Mouse (Mus musculus): ENCODE results near the gene 1700003F12Rik.

Gene 1700003F12Rik

DNA sequence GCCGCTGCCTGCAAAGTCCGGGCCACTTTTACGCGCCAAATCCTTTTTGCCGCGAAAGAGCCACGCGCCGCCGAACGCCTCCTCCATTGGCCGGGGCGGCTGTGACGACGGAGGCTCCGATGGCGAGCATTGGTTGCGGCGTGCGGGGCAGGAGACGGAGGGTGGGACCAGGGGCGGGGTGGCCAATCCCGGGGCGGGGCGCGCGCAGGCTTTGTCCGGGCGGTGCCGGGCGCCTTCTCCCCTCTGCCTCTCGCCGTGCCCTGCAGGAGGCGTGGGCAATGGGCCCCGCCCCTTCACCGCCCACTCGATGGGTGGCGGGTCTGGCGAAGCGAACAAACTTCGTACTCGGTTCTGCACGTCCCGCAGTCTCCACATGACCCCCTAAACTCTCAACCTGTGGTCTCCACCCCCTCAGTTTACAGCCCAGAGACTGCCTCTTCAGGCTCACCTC lies 23.0 kb downstream of the 1700003F12Rik start, which contains the start of gene E2f1:
E2f1 (minus strand) TSS at position 57 of the 451 bp plus-strand sequence.
- in situ Hi-C loops (cut with MboI; ENCODE audit: low pct_unique_long_range_greater_than_20kb in 1 of 2, low sequenced_read_pairs in 2 of 2, unreplicated experiment in 1 of 2), result no loop called here

- in situ Hi-C loops (cut with MboI; ENCODE audit: low pct_unique_long_range_greater_than_20kb in 1 of 2, low sequenced_read_pairs in 2 of 2, unreplicated experiment in 1 of 2), result no loop called here
Observed at GRCm38 (mm10) chr2:154570666-154571065, 23.8 kb downstream of the 1700003F12Rik start.

- in situ Hi-C loops (cut with MboI; ENCODE audit: low pct_unique_long_range_greater_than_20kb in 1 of 2, low sequenced_read_pairs in 2 of 2, unreplicated experiment in 1 of 2), result no loop called here
Observed at GRCm38 (mm10) chr2:154571266-154571665, 24.4 kb downstream of the 1700003F12Rik start.

GRCm38 (mm10) chr2:154571976-154572375 lies 25.1 kb downstream of the 1700003F12Rik start:
- in situ Hi-C loops (cut with MboI; ENCODE audit: low pct_unique_long_range_greater_than_20kb in 1 of 2, low sequenced_read_pairs in 2 of 2, unreplicated experiment in 1 of 2), result no loop called here

DNA sequence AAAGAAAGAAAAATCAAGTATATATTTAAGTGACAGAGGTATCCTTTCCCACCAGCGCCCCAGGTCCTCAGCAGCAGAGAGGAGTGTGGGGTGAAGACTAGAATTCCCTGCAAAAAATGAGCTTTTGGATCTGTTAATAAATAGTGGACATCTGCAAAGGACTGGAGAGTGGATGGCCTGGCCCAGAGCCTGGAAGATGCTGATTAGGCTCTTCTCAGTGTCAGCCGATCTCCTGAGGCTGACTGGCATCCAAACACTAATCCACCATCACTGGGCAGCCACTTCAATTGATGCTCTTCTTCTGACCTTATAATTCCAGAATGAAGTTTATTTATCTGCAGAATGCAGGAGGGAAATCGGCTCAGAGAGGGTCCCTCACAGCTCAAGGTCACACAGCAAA lies 26.1 kb downstream of the 1700003F12Rik start:
- in situ Hi-C loops (cut with MboI; ENCODE audit: low pct_unique_long_range_greater_than_20kb in 1 of 2, low sequenced_read_pairs in 2 of 2, unreplicated experiment in 1 of 2), result no loop called here

DNA sequence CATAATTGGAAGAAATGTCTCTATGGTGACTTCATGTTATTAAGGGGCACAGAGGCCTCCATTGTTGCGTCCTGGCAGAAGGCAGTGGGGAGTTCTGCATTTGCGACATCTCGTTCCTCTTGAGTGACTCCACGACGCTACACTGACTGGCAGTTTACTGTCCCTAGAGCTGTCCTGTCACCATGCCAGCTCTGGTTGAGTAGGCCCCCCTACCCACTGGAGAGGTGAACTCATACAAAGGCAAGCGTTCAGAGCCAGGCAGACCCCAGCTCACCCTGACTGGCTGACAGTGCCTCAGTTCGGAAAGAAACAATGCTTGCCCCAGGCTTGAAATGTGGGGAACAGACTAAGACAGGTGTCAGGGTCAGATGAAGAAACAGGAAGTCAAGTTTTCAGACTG lies 27.4 kb downstream of the 1700003F12Rik start:
- in situ Hi-C loops (cut with MboI; ENCODE audit: low pct_unique_long_range_greater_than_20kb in 1 of 2, low sequenced_read_pairs in 2 of 2, unreplicated experiment in 1 of 2), result no loop called here

DNA sequence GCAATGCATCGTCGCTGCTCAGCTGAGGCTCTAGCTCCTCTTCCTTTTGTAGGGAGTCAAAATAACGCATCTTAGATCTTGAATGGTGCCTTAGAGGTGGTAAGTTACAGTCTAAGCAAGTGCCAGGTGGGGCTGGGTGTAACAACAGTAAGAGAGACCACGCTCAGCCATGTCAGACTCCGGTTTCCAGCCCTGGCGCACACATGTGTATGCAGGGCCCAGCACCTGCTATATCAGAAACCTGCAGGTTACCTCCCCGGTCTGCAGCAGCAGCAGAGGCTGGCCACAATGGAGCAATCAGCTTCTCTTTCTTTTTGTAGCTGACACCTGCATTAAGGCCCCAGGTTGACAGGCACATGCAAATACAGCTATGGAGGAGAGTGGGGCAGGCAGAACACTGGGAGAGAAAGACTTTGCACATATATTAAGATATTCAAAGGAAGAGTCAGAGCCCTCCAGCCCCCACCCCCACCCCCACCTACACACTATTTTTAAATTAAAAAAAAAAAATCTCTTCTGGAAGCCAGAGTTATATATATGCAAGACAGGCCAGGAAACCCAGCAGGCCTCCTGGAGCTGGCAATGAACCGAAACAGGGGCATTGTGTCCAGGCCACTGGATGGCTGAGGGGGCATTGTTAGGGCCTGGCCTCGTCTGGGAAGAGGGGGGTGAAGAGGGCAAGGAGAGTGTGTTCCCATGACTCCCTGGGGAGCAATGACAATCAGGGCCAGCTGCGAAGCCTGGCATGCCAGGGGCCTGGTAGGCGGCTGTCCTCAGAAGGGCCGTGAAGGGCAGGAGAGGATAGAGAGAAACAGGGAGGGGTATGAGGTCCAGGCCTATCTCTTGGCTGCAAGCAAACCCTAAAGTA lies 30.2 kb downstream of the 1700003F12Rik start:
- in situ Hi-C loops (cut with MboI; ENCODE audit: low pct_unique_long_range_greater_than_20kb in 1 of 2, low sequenced_read_pairs in 2 of 2, unreplicated experiment in 1 of 2), result loop anchor here in 1 of 2 experiments (25.0 kb wide), 1 partner anchor 365 kb away; the partner anchor contains the start of gene Bpifb5

DNA sequence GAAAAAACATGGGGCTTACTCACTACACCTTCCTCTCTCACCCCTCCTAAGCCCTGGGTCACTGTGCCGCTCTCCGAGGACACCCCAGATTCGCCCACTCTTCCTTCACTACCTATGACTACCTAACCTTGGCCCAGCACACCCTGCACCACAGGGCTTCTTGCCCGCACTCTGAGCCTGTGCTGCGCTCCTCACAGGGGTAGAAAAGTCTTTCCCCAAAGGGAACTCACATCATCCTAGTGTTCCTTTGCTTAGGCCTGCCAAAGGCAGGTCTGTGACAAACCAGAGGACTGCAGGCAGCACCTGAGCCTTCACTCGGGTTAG lies 30.8 kb downstream of the 1700003F12Rik start:
- in situ Hi-C loops (cut with MboI; ENCODE audit: low pct_unique_long_range_greater_than_20kb in 1 of 2, low sequenced_read_pairs in 2 of 2, unreplicated experiment in 1 of 2), result loop anchor here in 1 of 2 experiments (25.0 kb wide), 1 partner anchor 365 kb away; the partner anchor contains the start of gene Bpifb5

GRCm38 (mm10) chr2:154580586-154580985 lies 33.7 kb downstream of the 1700003F12Rik start:
- in situ Hi-C loops (cut with MboI; ENCODE audit: low pct_unique_long_range_greater_than_20kb in 1 of 2, low sequenced_read_pairs in 2 of 2, unreplicated experiment in 1 of 2), result loop anchor here (5.0 to 25.0 kb wide), 3 partner anchors 166 to 368 kb away; partner anchors contain the start of gene Bpifb5 (in 1 of the 2)

DNA sequence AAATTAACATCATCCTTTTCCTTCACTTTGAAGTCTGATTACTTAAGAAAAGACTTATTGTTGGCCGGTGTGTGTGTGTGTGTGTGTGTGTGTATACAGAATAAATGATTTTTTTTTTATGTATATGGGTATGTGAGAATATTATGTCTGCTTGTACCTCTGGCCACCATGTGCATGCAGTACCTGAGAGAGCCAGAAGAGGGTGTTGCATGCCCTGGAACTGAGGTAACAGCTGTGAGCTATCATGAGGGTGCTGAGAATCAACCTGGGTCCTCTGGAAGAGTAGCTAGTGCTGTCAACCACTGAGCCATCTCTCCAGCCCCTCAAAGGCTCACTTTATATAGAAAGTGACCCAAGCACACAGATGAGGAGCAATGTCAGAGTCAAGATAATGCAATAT lies 34.5 kb downstream of the 1700003F12Rik start:
- in situ Hi-C loops (cut with MboI; ENCODE audit: low pct_unique_long_range_greater_than_20kb in 1 of 2, low sequenced_read_pairs in 2 of 2, unreplicated experiment in 1 of 2), result loop anchor here (5.0 to 25.0 kb wide), 3 partner anchors 167 to 369 kb away; partner anchors contain the start of gene Bpifb5 (in 1 of the 2)

DNA sequence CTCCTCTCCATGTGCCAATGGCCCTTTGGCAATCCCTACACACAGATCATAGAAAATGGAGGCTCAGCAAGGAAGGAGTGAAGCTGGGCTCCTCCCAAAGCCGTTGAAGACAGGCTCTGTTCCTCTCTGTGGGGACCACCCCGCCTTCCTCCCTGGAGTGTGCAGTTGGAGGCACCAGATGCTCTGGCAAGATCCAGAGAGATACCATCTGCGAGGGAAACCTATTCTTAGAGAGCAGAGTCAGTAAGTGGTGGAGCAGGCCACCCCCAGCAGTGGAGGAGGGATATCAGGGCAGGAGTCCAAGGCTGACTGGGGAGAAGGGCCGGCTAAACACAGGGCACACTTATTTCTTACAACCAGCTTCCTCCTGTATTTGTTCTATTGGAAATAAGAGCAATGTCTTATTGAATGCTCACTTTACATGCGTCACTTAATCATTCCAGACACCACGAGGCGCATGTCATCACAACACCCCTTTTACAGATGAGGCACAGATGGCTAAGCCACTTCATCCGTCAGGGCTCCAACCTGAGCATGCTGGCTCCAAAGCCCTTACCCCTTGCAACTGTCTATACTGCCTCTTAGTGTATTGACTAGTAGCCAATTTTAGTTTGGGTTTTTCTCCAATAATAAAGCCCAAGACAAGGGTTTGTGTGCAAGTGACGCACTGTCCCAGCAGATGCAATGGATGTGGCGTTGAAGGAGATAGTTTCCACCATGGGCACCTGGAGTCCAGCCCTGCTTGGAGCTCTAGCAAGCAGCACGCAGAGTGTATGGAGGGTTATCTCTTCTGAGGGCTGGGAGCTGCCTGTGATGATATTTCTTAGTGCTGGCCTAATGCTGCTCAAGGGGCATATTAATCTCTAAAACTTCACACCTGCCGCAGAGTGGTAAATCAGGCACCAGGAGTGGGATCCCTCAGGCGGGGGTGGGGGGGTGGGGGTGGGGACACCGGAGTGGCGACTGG lies 37.3 kb downstream of the 1700003F12Rik start:
- in situ Hi-C loops (cut with MboI; ENCODE audit: low pct_unique_long_range_greater_than_20kb in 1 of 2, low sequenced_read_pairs in 2 of 2, unreplicated experiment in 1 of 2), result loop anchor here (5.0 to 25.0 kb wide), 3 partner anchors 169 to 372 kb away; partner anchors contain the start of gene Bpifb5 (in 1 of the 2)

- in situ Hi-C loops (cut with MboI; ENCODE audit: low pct_unique_long_range_greater_than_20kb in 1 of 2, low sequenced_read_pairs in 2 of 2, unreplicated experiment in 1 of 2), result loop anchor here (5.0 to 25.0 kb wide), 3 partner anchors 170 to 373 kb away; partner anchors contain the start of gene Bpifb5 (in 1 of the 2)
Observed at GRCm38 (mm10) chr2:154584931-154585601, 38.2 kb downstream of the 1700003F12Rik start.

- in situ Hi-C loops (cut with MboI; ENCODE audit: low pct_unique_long_range_greater_than_20kb in 1 of 2, low sequenced_read_pairs in 2 of 2, unreplicated experiment in 1 of 2), result loop anchor here (10.0 to 25.0 kb wide), 2 partner anchors 172 to 374 kb away; partner anchors contain the start of gene Bpifb5 (in 1 of the 2)
Observed at GRCm38 (mm10) chr2:154586405-154586804, 39.5 kb downstream of the 1700003F12Rik start.

DNA sequence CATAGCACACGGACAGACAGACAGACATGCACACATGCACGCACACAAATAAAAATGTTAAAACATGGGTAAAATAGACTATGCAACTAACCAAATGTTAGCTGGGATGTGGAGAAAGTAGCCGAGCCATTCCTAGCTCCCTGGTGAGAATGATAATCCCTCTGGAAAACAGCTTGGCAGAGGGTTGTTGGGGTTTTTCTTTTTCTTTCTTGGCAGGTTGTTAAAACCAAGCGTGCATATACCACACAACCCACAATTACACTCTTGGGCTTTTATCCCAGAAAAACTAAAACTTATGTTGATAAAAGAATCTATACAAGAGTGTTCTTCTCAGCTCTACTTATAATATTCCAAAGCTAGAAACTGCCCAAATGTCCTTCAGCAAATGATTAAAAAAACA lies 42.2 kb downstream of the 1700003F12Rik start:
- in situ Hi-C loops (cut with MboI; ENCODE audit: low pct_unique_long_range_greater_than_20kb in 1 of 2, low sequenced_read_pairs in 2 of 2, unreplicated experiment in 1 of 2), result loop anchor here (10.0 to 25.0 kb wide), 2 partner anchors 174 to 377 kb away; partner anchors contain the start of gene Bpifb5 (in 1 of the 2)

GRCm38 (mm10) chr2:154591239-154591638 lies 44.4 kb downstream of the 1700003F12Rik start:
- in situ Hi-C loops (cut with MboI; ENCODE audit: low pct_unique_long_range_greater_than_20kb in 1 of 2, low sequenced_read_pairs in 2 of 2, unreplicated experiment in 1 of 2), result loop anchor here in 1 of 2 experiments (25.0 kb wide), 1 partner anchor 379 kb away; the partner anchor contains the start of gene Bpifb5

DNA sequence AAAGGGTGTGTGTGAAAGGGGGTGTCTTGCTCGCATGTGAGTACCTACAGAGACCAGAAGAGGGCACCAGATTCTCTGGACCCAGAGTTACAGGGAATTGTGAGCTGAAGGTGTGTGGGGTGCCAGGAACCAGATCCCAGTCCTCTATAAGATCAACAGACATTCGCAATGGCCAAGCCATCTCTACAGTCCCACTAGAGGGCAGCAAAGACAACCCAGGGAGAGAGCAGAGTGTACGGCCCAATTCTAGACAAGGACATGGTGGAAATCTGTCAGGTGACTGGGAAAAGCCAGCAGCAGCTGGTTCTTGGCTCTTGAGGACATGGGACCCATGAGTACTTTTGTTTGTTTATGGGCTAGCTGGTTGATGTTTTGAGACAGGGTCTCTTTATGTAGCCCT lies 46.1 kb downstream of the 1700003F12Rik start:
- in situ Hi-C loops (cut with MboI; ENCODE audit: low pct_unique_long_range_greater_than_20kb in 1 of 2, low sequenced_read_pairs in 2 of 2, unreplicated experiment in 1 of 2), result loop anchor here in 1 of 2 experiments (25.0 kb wide), 1 partner anchor 381 kb away; the partner anchor contains the start of gene Bpifb5

GRCm38 (mm10) chr2:154595775-154596174 lies 48.9 kb downstream of the 1700003F12Rik start:
- in situ Hi-C loops (cut with MboI; ENCODE audit: low pct_unique_long_range_greater_than_20kb in 1 of 2, low sequenced_read_pairs in 2 of 2, unreplicated experiment in 1 of 2), result loop anchor here in 1 of 2 experiments (25.0 kb wide), 1 partner anchor 383 kb away; the partner anchor contains the start of gene Bpifb5

All from mouse embryonic stem cell (cell line).